ENCODE assay signal across 16 mouse cellular contexts in genomic region chr13:53670361-53670760, GRCm38 (mm10).
A peak's percentile ranks its signal among the peaks of the same experiment; 100 is the strongest.
DNase-seq lines count a peak whose midpoint lies in the region; ATAC-seq and TF ChIP-seq lines count a peak whose summit lies in the region.
"Had no signal": no experiment of that assay in that cellular context is flagged by ENCODE, and none has a peak within 500 bp of the region (broad histone marks: within the 10 kb centered on the region; RNA-seq: fewer than 3 reads in every experiment).

No protein-coding gene starts in this region.

- WGBS in kidney, postnatal 0 days: 38% methylated on average over 19 of the region's 19 CpGs
- WGBS in limb, embryonic 11.5 days: 15% methylated on average over 19 of the region's 19 CpGs
- 87% methylated on average over 19 of the region's 19 CpGs for WGBS in forebrain, embryonic 12.5 days

- H3K4me3 ChIP-seq in kidney, postnatal 0 days (replicated peaks; ENCODE audit: low read depth, low read length): no peak overlapping the region
- H3K4me3 ChIP-seq in limb, embryonic 11.5 days (ENCODE audit: low read depth, low read length): no peak overlapping the region
- H3K4me3 ChIP-seq in forebrain, embryonic 12.5 days (replicated peaks): no peak overlapping the region
- H3K4me3 ChIP-seq: hindbrain, embryonic 10.5 days; liver, embryonic 13.5 days; stomach, embryonic 15.5 days had no signal

- DNase-seq in kidney, postnatal 0 days (ENCODE audit: low spot score): peak; percentile 13
- DNase-seq in kidney, postnatal 25 days: no peak
- DNase-seq in R1 (ENCODE audit: low read depth, low spot score): peak; percentile 40
- peak; percentile 31 for DNase-seq in embryo, embryonic 9.5 days (ENCODE audit: extremely low spot score)
- peak; percentile 72 for DNase-seq in limb, embryonic 11.5 days (ENCODE audit: low spot score)
- DNase-seq: adrenal gland, postnatal 10 days; cerebellum, adult 2 months; heart, adult 11 months; liver, embryonic 13.5 days had no signal

- no peak overlapping the region for H3K4me2 ChIP-seq in kidney, postnatal 0 days (ENCODE audit: low read length)
- H3K4me2 ChIP-seq in limb, embryonic 11.5 days (ENCODE audit: low read depth, severe bottlenecking): peak overlapping the region; percentile 33
- H3K4me2 ChIP-seq in forebrain, embryonic 12.5 days: no peak overlapping the region
- H3K4me2 ChIP-seq: liver, embryonic 13.5 days; stomach, embryonic 15.5 days had no signal

- no peaks in the 10 kb centered on the region for H3K4me1 ChIP-seq in kidney, postnatal 0 days (replicated peaks; ENCODE audit: insufficient read depth, low read length)
- peaks cover 3% of the 10 kb centered on the region; the same call in 1 of the 2 replicates for H3K4me1 ChIP-seq in limb, embryonic 11.5 days (ENCODE audit: control insufficient read depth, insufficient read depth, low read length)
- no peaks in the 10 kb centered on the region for H3K4me1 ChIP-seq in forebrain, embryonic 12.5 days
- H3K4me1 ChIP-seq: liver, embryonic 13.5 days; stomach, embryonic 15.5 days had no signal

- H3K36me3 ChIP-seq in kidney, postnatal 0 days (ENCODE audit: insufficient read depth, low read length): no peaks in the 10 kb centered on the region
- H3K36me3 ChIP-seq in limb, embryonic 11.5 days (ENCODE audit: control insufficient read depth, insufficient read depth, low read length): no peaks in the 10 kb centered on the region
- H3K36me3 ChIP-seq in forebrain, embryonic 12.5 days (replicated peaks): no peaks in the 10 kb centered on the region
- H3K36me3 ChIP-seq: G1E; hindbrain, embryonic 10.5 days; liver, embryonic 13.5 days; stomach, embryonic 15.5 days had no signal

- H3K27ac ChIP-seq in kidney, postnatal 0 days: no peak overlapping the region
- no peak overlapping the region for H3K27ac ChIP-seq in limb, embryonic 11.5 days (replicated peaks; ENCODE audit: low read depth, low read length)
- H3K27ac ChIP-seq in forebrain, embryonic 12.5 days: no peak overlapping the region
- H3K27ac ChIP-seq: hindbrain, embryonic 10.5 days; liver, embryonic 13.5 days; stomach, embryonic 15.5 days had no signal

- no peaks in the 10 kb centered on the region for H3K27me3 ChIP-seq in kidney, postnatal 0 days (ENCODE audit: insufficient read depth, low read length)
- H3K27me3 ChIP-seq in limb, embryonic 11.5 days (ENCODE audit: control insufficient read depth, insufficient read depth, low read length): no peaks in the 10 kb centered on the region
- no peaks in the 10 kb centered on the region for H3K27me3 ChIP-seq in forebrain, embryonic 12.5 days
- H3K27me3 ChIP-seq: liver, embryonic 13.5 days; stomach, embryonic 15.5 days had no signal

- ATAC-seq in kidney, postnatal 0 days (replicated peaks; ENCODE audit: low FRiP score, low read depth): no peak
- no peak for ATAC-seq in limb, embryonic 11.5 days (ENCODE audit: insufficient number of reproducible peaks, low FRiP score, low TSS enrichment, low read depth)
- no peak for ATAC-seq in forebrain, embryonic 12.5 days (ENCODE audit: low FRiP score)
- no peak for ATAC-seq in erythroblast, adult 5-6 weeks (replicated peaks; ENCODE audit: low FRiP score, poor library complexity, severe bottlenecking)
- no peak for ATAC-seq in CD4-positive, CD25-positive, alpha-beta regulatory T cell, adult 4 months
- ATAC-seq: forebrain, embryonic 14.5 days had no signal

- no peak for TF ChIP-seq CTCF in kidney, postnatal 0 days (IDR thresholded peaks at IDR 0.05; ENCODE audit: low read depth)

- H3K9me3 ChIP-seq in kidney, postnatal 0 days (replicated peaks; ENCODE audit: low read length): no peaks in the 10 kb centered on the region; the same call in 1 of the 2 replicates
- no peaks in the 10 kb centered on the region; the same call in 1 of the 2 replicates for H3K9me3 ChIP-seq in limb, embryonic 11.5 days (ENCODE audit: control insufficient read depth, low read length)
- 0 out of 2 replicates have a peak, but pooled peaks cover 5% of the 10 kb centered on the region for H3K9me3 ChIP-seq in forebrain, embryonic 12.5 days
- H3K9me3 ChIP-seq: stomach, embryonic 15.5 days had no signal

- no peak overlapping the region for H3K9ac ChIP-seq in kidney, postnatal 0 days (ENCODE audit: low read depth, low read length)
- H3K9ac ChIP-seq in limb, embryonic 11.5 days (ENCODE audit: low read length): peak overlapping the region; percentile 1
- H3K9ac ChIP-seq in forebrain, embryonic 12.5 days: no peak overlapping the region
- H3K9ac ChIP-seq: liver, embryonic 13.5 days; stomach, embryonic 15.5 days had no signal

Comparison
In these comparisons a context has a peak if more than half of its experiments do, and no peak if none do; other contexts are left out.
1. DNase-seq: peak in kidney, postnatal 0 days (single experiment), R1 (single experiment), embryo, embryonic 9.5 days (single experiment) and limb, embryonic 11.5 days (single experiment); none in kidney, postnatal 25 days (0 of 2).